Mouse (Mus musculus) regulatory T cell (primary cell): ENCODE results near the gene Dennd2a.
"Not testable (repeated sequence)": the region's sequence is repeated elsewhere in the genome, so short reads cannot be mapped to it uniquely, and the experiment has no call there.

ENCODE experiments used
- in situ Hi-C: fragments of 300-600 bp; cut with MboI, MseI; formaldehyde crosslinking; loops from one replicate; pipeline ENCODE4 v1.15.1; 2025; ENCODE audit warnings: high pct_unique_total_duplicates

Dennd2a gene

GRCm38 (mm10) chr6:39453564-39453963 is 104.1 kb downstream of the Dennd2a start:
- in situ Hi-C loops, result no loop called here

- in situ Hi-C loops, result no loop called here
Observed at GRCm38 (mm10) chr6:39451033-39451432, 106.6 kb downstream of the Dennd2a start.

GRCm38 (mm10) chr6:39450580-39450979 is 107.1 kb downstream of the Dennd2a start:
- in situ Hi-C loops, result no loop called here

GRCm38 (mm10) chr6:39447429-39448185 is 110.1 kb downstream of the Dennd2a start:
- in situ Hi-C loops, result no loop called here

GRCm38 (mm10) chr6:39445801-39446572 is 111.7 kb downstream of the Dennd2a start:
- in situ Hi-C loops, result no loop called here

- in situ Hi-C loops, result no loop called here
Observed at GRCm38 (mm10) chr6:39442786-39443287, 114.8 kb downstream of the Dennd2a start.

GRCm38 (mm10) chr6:39440207-39440606 is 117.5 kb downstream of the Dennd2a start:
- in situ Hi-C loops, result no loop called here

- in situ Hi-C loops, result not testable (repeated sequence)
Observed at GRCm38 (mm10) chr6:39437519-39437918, 120.1 kb downstream of the Dennd2a start.

GRCm38 (mm10) chr6:39435875-39436274 is 121.8 kb downstream of the Dennd2a start:
- in situ Hi-C loops, result no loop called here

GRCm38 (mm10) chr6:39434886-39435492 is 122.7 kb downstream of the Dennd2a start:
- in situ Hi-C loops, result no loop called here

- in situ Hi-C loops, result no loop called here
Observed at GRCm38 (mm10) chr6:39434111-39434885, 123.4 kb downstream of the Dennd2a start.

- in situ Hi-C loops, result no loop called here
Observed at GRCm38 (mm10) chr6:39433701-39434100, 124.0 kb downstream of the Dennd2a start.

- in situ Hi-C loops, result no loop called here
Observed at GRCm38 (mm10) chr6:39433174-39433573, 124.5 kb downstream of the Dennd2a start.

- in situ Hi-C loops, result no loop called here
Observed at GRCm38 (mm10) chr6:39430722-39431121, 126.9 kb downstream of the Dennd2a start.

- in situ Hi-C loops, result no loop called here
Observed at GRCm38 (mm10) chr6:39429007-39429788, 128.5 kb downstream of the Dennd2a start.

- in situ Hi-C loops, result no loop called here
Observed at GRCm38 (mm10) chr6:39427276-39428003, 130.2 kb downstream of the Dennd2a start.

- in situ Hi-C loops, result no loop called here
Observed at GRCm38 (mm10) chr6:39426725-39427124, 130.9 kb downstream of the Dennd2a start.

- in situ Hi-C loops, result no loop called here
Observed at GRCm38 (mm10) chr6:39425181-39425580, 132.5 kb downstream of the Dennd2a start.

- in situ Hi-C loops, result no loop called here
Observed at GRCm38 (mm10) chr6:39423686-39424085, 134.0 kb downstream of the Dennd2a start.

GRCm38 (mm10) chr6:39423130-39423551 is 134.5 kb downstream of the Dennd2a start:
- in situ Hi-C loops, result no loop called here
